Mouse (Mus musculus) layer of hippocampus, postnatal 25 days (tissue): ENCODE data around the gene Usp6nl. TPM values are rescaled to one million over a fixed set of nuclear protein-coding genes. Genes with fewer than 3 reads are reported as not detected.
A peak's percentile ranks its signal among the peaks of the same experiment; 100 is the strongest.

Experiments used
- DNase-seq, 2 experiments: peaks; one replicate each; pipeline ENCODE4 v3.0.0; 2022; ENCODE audit warnings: mixed read lengths in 2 of 2, low spot score in 1 of 2; ENCODE audit errors: extremely low spot score in 1 of 2
- total RNA-seq, 2 experiments: library from RNA; stranded (reverse); gene quantifications; 2 replicates each; pipeline ENCODE4 v1.2.3; 2021

The Usp6nl gene
- total RNA-seq, 2 experiments from 2014 or later, result 16.7 to 17.2 TPM

- DNase-seq, result peak; percentile 48 to 71
These were observed 82.9 kb downstream of the Usp6nl start for GRCm38 (mm10) chr2:6405059-6406033.

- DNase-seq, result no peak
These were observed 85.2 kb downstream of the Usp6nl start for GRCm38 (mm10) chr2:6407711-6408110.

- DNase-seq, result no peak
These were observed 90.2 kb downstream of the Usp6nl start for GRCm38 (mm10) chr2:6412645-6413044.

GRCm38 (mm10) chr2:6413723-6414122 is 91.3 kb downstream of the Usp6nl start:
- no peak for DNase-seq

DNA sequence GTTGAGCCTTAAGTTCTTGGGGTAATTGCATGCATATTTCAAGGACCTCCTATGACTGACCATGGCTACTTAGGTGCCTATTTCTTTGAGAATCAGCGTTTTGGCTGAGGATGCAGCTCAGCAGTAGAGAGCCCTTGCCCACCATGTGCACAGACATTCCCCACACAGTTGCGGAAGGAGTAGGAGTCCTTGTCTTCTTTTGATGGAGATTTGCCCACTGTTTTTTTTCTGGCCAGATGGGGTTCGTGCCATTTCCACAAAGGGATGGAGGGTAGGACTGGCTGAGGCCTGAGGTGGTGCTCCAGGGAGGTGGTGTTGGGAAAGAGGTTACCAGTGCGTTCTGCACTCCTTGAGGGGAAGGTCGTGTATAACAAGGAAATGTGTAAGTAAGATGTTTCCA is 91.9 kb downstream of the Usp6nl start:
- DNase-seq, result no peak

DNA sequence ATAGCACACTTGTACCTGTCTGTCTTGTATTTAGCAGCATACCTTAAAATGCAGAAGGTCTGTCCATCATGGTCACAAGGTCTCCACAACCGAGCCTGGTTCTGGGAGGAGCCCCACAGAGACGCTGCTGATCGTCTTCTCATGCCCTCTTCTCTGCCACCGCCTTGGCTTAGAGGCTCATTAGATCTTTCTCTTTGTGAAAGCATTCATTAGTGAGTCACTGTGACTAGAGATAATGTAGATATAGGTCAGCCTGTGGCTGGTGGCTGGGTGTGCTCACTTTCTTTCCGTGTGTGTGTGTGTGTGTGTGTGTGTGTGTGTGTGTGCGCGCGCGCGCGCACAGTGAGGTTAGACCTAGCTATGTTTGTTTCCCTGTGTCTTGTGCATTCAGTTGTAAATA is 94.7 kb downstream of the Usp6nl start:
- DNase-seq, result no peak

DNA sequence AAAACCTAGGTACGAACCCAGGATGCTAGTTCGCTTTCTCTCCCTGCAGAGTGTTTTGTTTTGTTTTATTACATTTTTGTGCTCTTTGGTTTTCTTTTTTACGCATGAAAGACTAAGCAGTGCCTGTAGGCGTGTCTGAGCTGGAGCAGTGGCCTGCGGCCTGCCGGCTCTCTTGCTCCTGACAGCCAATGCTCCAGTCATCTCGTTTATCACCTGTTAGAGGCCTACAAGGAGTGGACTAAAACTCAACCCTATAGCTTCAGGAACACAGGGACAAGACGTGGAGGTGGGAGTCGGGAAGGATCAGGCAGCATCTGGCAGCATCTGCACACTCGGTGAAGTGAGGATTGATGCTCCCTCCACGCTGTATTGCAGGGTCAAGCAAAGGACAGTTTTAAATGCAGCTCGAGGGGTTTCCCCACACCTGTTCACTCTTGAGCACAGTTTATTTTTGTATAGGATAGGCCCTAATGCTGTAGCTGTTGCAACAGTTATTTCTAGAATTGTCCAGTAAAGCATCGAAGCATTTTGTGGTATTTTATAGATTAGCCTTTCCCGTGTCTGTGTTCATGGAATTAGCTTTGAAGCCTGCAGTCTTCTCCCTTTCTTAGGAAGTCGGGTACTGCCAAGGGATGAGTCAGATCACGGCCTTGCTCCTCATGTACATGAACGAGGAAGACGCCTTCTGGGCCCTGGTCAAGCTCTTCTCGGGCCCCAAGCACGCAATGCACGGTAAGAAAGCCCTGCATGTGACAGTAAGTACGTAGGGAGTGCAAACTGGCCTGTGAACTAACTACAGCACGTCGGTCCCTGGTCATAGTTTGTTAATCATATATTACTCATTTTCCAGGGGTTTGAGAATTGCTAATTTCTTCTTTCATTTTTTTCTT is 101.4 kb downstream of the Usp6nl start:
- no peak for DNase-seq

- no peak for DNase-seq
These were observed 102.4 kb downstream of the Usp6nl start for GRCm38 (mm10) chr2:6424851-6425250.

DNA sequence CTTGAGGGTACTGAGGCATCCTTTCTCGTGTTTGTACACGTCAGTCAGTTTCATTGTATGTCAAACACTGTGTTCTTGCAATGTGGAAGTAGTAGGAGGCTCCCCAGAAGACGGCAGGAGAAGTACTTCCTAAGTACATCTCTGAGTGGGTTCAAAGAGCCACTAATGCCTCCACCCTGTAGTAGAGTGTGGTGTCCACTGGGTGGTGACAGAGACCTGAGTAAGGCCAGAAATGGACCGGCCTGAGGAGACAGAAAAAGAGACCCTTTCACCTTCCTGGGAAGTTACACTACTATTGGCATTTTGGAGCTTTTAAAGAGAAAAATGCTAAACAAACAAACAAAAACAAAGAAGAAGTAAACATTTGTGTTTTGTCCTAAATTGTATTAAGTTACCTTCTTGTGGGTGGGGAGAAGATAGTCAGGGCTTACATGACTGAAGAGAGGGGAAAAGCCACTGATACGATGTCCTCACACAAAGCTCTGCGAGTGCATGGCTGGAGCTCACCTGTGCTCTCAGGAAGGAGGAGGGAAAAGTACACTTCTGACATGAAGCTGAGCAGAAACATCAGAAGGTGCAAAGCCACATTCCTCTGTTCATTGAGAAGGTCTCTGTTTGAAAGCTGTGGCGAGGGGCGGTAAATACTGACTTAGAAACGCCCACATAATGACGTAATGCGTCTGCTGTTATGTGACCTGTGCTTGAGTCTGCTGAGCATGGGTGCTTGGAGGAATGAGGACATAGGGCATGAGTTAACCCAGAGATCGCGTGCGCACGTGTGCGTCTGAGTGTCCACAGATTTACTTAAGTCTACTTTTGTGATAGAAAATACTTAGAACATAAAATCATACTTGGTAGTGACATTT is 113.9 kb downstream of the Usp6nl start:
- peak; percentile 34 to 65 for DNase-seq

- no peak for DNase-seq
These were observed 119.2 kb downstream of the Usp6nl start for GRCm38 (mm10) chr2:6441688-6442087.

- no peak for DNase-seq
These were observed 119.8 kb downstream of the Usp6nl start for GRCm38 (mm10) chr2:6442302-6442701.

- no peak for DNase-seq
These were observed 121.5 kb downstream of the Usp6nl start for GRCm38 (mm10) chr2:6444015-6444414.

DNA sequence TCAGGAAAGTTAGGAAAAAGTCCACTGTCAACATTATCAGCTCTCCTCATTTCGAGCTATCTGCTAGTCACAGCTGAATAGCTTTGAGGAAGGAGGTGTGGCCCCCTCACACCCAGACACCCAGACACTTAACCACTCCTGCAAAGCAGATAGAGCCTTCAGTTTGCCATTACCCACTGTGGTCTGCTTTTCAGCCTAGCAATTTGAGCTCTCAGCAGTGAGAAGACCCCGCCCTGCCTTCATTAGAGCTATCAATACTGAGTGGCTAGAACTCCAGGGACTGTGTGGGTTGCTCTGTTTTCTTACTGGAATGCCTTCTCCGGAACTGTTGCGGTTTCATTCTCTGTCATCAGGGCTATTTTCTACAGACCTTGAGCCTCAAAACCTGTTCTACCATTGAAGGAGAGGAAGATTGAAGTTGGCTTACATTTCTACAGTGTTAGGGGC is 122.3 kb downstream of the Usp6nl start:
- no peak for DNase-seq

GRCm38 (mm10) chr2:6445858-6446257 is 123.4 kb downstream of the Usp6nl start:
- DNase-seq, result no peak

GRCm38 (mm10) chr2:6448880-6449279 is 126.4 kb downstream of the Usp6nl start:
- no peak for DNase-seq

DNA sequence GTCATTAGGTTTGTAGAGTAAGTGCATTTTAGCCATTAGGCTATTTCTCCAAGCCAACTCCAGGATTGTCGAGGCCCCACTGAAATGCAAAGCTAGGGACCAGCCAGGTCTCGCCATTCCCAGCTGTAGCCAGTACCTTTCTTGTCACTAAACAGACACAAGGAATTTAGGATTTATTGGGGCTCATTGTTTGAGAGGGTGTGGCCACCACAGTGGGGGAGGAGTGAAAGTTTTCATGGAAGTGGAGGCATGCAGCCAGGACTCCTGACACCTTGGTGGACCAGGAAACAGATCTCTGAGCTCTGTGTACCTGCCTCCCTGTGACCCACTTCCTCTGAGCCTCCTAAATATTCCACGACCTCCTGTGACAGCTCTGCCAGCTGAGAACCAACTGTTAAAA is 127.2 kb downstream of the Usp6nl start:
- no peak for DNase-seq

GRCm38 (mm10) chr2:6450544-6450943 is 128.1 kb downstream of the Usp6nl start:
- DNase-seq, result peak in 1 of 2 experiments; percentile 44

DNA sequence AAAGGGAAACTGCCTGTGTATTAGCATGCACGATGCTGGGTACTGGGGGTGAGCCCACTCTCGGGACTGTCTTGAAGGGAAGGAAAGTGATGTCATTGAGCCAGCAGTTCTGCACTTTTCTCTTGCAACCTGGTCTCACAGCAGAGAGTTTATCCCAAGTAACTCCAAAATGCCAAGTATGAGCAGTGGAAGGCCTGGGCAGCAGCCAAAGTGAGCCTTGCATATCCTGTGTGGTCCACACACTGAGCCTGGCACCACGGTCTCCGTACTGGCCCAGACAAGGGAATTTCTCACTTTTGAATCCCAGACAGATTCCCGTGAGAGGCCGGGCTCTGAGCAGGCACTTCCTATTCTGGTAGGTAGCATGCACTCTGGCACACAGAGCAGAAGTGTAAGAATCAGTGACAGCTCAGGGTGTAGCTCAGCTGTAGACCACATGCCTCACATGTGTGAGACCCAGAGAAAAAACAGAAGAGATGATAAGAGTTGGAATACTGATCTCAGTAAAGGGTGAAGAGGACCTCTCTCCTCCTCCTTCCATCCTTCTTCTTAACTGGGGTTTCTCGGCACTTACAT is 132.6 kb downstream of the Usp6nl start:
- no peak for DNase-seq

- no peak for DNase-seq
These were observed 137.0 kb downstream of the Usp6nl start for GRCm38 (mm10) chr2:6459282-6460047.
